ENCODE assay signal across 14 mouse cellular contexts in genomic region chr17:25895415-25895814, GRCm38 (mm10). TPM values are rescaled to one million over a fixed set of nuclear protein-coding genes. Genes with fewer than 3 reads are reported as not detected.
A peak's percentile ranks its signal among the peaks of the same experiment; 100 is the strongest.
DNase-seq lines count a peak whose midpoint lies in the region; ATAC-seq and TF ChIP-seq lines count a peak whose summit lies in the region.
"Had no signal": no experiment of that assay in that cellular context is flagged by ENCODE, and none has a peak within 500 bp of the region (broad histone marks: within the 10 kb centered on the region; RNA-seq: fewer than 3 reads in every experiment).

No protein-coding gene starts in this region.

- DNase-seq in embryo, embryonic 10.5 days (ENCODE audit: low spot score), result peak; percentile 45
- DNase-seq in embryo, embryonic 9.5 days (ENCODE audit: extremely low spot score), result no peak
- no peak for DNase-seq in liver, embryonic 14.5 days (ENCODE audit: low read depth in 3 of 3, low spot score in 3 of 3)
- DNase-seq in liver, result no peak
- DNase-seq in kidney, adult 8-10 months, result peak; percentile 52 to 55
- no peak for DNase-seq in right cerebral cortex, postnatal 25 days
- no peak for DNase-seq in B cell, adult 2 months
- DNase-seq: cerebellum, postnatal 14 days; gastrocnemius, postnatal 36 days; layer of hippocampus, postnatal 36 days; lung, postnatal 14 days had no signal

- no peak overlapping the region for H3K9ac ChIP-seq in liver, embryonic 14.5 days (replicated peaks)
- H3K9ac ChIP-seq: embryonic facial prominence, embryonic 15.5 days; neural tube, embryonic 15.5 days had no signal

- TF ChIP-seq EP300 in liver, embryonic 14.5 days (IDR thresholded peaks at IDR 0.05; ENCODE audit: low read depth), result no peak

- no peak overlapping the region for H3K27ac ChIP-seq in liver, embryonic 14.5 days
- H3K27ac ChIP-seq: embryonic facial prominence, embryonic 15.5 days; neural tube, embryonic 15.5 days had no signal

- H3K9me3 ChIP-seq in liver, embryonic 14.5 days (ENCODE audit: control insufficient read depth, low read length), result no peaks in the 10 kb centered on the region
- H3K9me3 ChIP-seq: embryonic facial prominence, embryonic 15.5 days; neural tube, embryonic 15.5 days had no signal

- H3K4me2 ChIP-seq in liver, embryonic 14.5 days (ENCODE audit: low read depth), result no peak overlapping the region
- H3K4me2 ChIP-seq: embryonic facial prominence, embryonic 15.5 days; neural tube, embryonic 15.5 days had no signal

- no peaks in the 10 kb centered on the region for H3K36me3 ChIP-seq in liver, embryonic 14.5 days (replicated peaks; ENCODE audit: control insufficient read depth, insufficient read depth, low read depth)

- H3K4me1 ChIP-seq in liver, embryonic 14.5 days (replicated peaks; ENCODE audit: control insufficient read depth in 2 of 2, insufficient read depth in 2 of 2, low read length in 1 of 2), result no peaks in the 10 kb centered on the region

- H3K27me3 ChIP-seq in liver, embryonic 14.5 days (ENCODE audit: control insufficient read depth, insufficient read depth, low read length), result no peaks in the 10 kb centered on the region
- H3K27me3 ChIP-seq: embryonic facial prominence, embryonic 15.5 days; neural tube, embryonic 15.5 days had no signal

- ATAC-seq in liver, embryonic 14.5 days (ENCODE audit: insufficient read depth), result no peak
- ATAC-seq in megakaryocyte, adult 5-6 weeks (ENCODE audit: poor library complexity, severe bottlenecking), result peak; percentile 27; the same call in 1 of the 2 replicates

- no peak overlapping the region for H3K4me3 ChIP-seq in liver, embryonic 14.5 days (ENCODE audit: insufficient read depth in 1 of 2, low read depth in 2 of 2, low read length in 2 of 2)
- H3K4me3 ChIP-seq: embryonic facial prominence, embryonic 15.5 days; neural tube, embryonic 15.5 days had no signal

- 41% methylated on average over 2 of the region's 2 CpGs for WGBS in liver, embryonic 14.5 days (ENCODE audit: insufficient replicate concordance)

- TF ChIP-seq CTCF in liver, embryonic 14.5 days (IDR thresholded peaks at IDR 0.05; ENCODE audit: low read depth), result 0 out of 2 replicates have a peak, but pooled peaks have one; percentile 6

RNA-seq across cellular contexts. Expression of gene Wfikkn1, which starts 14.8 kb away (rescaled TPM):
- polyA plus RNA-seq in liver, embryonic 14.5 days (2012; rRNA removed), result 0.54 and 0.71 TPM in 2 replicates
- 0.52 and 0.67 TPM in 2 replicates for polyA plus RNA-seq in liver, embryonic 14.5 days (2014; fragmentation: Nextera tagmentation; extraction: Ambion mirVana)
- 1.0 and 1.6 TPM in 2 replicates for total RNA-seq in megakaryocyte, adult 5-6 weeks (2015)
- total RNA-seq in megakaryocyte, adult 5-6 weeks (2017), result 0.04 and 0.15 TPM in 2 replicates

RNA-seq across cellular contexts. Expression of gene Mettl26, which starts 20.5 kb away (rescaled TPM):
- 45.3 and 47.6 TPM in 2 replicates for polyA plus RNA-seq in liver, embryonic 14.5 days (2012; rRNA removed)
- polyA plus RNA-seq in liver, embryonic 14.5 days (2014; fragmentation: Nextera tagmentation; extraction: Ambion mirVana), result 46.5 and 50.3 TPM in 2 replicates
- total RNA-seq in megakaryocyte, adult 5-6 weeks (2015), result 18.9 and 20.3 TPM in 2 replicates
- 3.7 and 6.0 TPM in 2 replicates for total RNA-seq in megakaryocyte, adult 5-6 weeks (2017)

RNA-seq across cellular contexts. Expression of gene Rab40c, which starts 24.1 kb away (rescaled TPM):
- 6.4 and 7.8 TPM in 2 replicates for polyA plus RNA-seq in liver, embryonic 14.5 days (2012; rRNA removed)
- 3.4 and 3.8 TPM in 2 replicates for polyA plus RNA-seq in liver, embryonic 14.5 days (2014; fragmentation: Nextera tagmentation; extraction: Ambion mirVana)
- 7.9 and 12.8 TPM in 2 replicates for total RNA-seq in megakaryocyte, adult 5-6 weeks (2015)
- total RNA-seq in megakaryocyte, adult 5-6 weeks (2017), result 9.1 and 16.1 TPM in 2 replicates

RNA-seq across cellular contexts. Expression of gene Mcrip2, which starts 26.9 kb away (rescaled TPM):
- 22.1 and 23.1 TPM in 2 replicates for polyA plus RNA-seq in liver, embryonic 14.5 days (2012; rRNA removed)
- 44.0 and 44.9 TPM in 2 replicates for polyA plus RNA-seq in liver, embryonic 14.5 days (2014; fragmentation: Nextera tagmentation; extraction: Ambion mirVana)
- 1.8 and 3.5 TPM in 2 replicates for total RNA-seq in megakaryocyte, adult 5-6 weeks (2015)
- 3.1 and 4.1 TPM in 2 replicates for total RNA-seq in megakaryocyte, adult 5-6 weeks (2017)

RNA-seq across cellular contexts. Expression of gene Wdr90, which starts 34.1 kb away (rescaled TPM):
- 18.1 and 19.6 TPM in 2 replicates for polyA plus RNA-seq in liver, embryonic 14.5 days (2012; rRNA removed)
- polyA plus RNA-seq in liver, embryonic 14.5 days (2014; fragmentation: Nextera tagmentation; extraction: Ambion mirVana), result 7.5 and 11.1 TPM in 2 replicates
- total RNA-seq in megakaryocyte, adult 5-6 weeks (2015), result 17.3 and 19.3 TPM in 2 replicates
- total RNA-seq in megakaryocyte, adult 5-6 weeks (2017), result 7.8 and 9.5 TPM in 2 replicates

Comparison
In these comparisons a context has a peak if more than half of its experiments do, and no peak if none do; other contexts are left out.
1. DNase-seq: peak in embryo, embryonic 10.5 days (single experiment) and kidney, adult 8-10 months (2 of 2); none in embryo, embryonic 9.5 days (single experiment), liver, embryonic 14.5 days (0 of 3), liver (single experiment), right cerebral cortex, postnatal 25 days (single experiment) and B cell, adult 2 months (0 of 2).